Mouse (Mus musculus): ENCODE measurements around the gene Kif3c.

The Kif3c gene

DNA sequence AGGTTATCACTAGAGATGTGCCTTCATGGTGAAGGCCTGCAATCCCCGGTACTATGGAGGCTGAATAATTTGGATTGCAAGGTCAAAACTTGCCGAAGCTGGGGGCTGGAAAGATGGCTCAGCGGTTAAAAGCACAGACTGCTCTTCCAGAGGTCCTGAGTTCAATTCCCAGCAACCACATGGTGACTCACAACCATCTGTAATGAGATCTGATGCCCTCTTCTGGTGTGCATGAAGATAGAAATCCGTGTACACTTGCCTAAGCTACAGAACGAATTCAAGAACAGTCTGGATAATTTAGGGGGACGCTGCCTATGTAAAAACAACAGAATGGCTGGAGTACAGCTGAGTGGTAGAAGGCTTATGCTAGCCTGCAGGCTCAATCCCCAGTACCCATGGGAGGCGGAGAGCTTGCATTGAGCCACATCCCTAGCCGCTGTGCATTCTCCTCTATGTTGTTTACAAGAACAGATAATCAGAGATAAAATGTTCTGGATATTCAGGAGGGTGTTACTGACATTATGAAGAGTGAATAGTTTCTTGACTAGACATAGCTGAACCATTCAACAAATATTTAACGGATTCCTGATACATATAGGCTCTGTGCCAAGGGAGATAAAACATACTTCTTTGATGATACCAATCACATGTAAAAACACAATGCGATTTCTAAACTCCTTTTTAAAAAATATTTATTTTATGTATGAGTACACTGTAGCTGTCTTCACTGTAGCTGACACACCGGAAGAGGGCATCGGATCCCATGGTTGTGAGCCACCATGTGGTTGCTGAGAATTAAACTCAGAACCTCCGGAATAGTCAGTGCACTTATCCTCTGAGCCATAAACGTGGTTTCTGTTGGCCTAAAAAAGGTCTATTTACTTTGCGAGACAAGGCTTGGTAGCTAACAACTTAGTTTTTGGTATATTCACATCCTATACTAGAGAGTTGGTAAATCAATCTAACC, 60.7 kb downstream of the Kif3c start:
- DNase-seq (ENCODE audit: low spot score) = peak; percentile 43

DNA sequence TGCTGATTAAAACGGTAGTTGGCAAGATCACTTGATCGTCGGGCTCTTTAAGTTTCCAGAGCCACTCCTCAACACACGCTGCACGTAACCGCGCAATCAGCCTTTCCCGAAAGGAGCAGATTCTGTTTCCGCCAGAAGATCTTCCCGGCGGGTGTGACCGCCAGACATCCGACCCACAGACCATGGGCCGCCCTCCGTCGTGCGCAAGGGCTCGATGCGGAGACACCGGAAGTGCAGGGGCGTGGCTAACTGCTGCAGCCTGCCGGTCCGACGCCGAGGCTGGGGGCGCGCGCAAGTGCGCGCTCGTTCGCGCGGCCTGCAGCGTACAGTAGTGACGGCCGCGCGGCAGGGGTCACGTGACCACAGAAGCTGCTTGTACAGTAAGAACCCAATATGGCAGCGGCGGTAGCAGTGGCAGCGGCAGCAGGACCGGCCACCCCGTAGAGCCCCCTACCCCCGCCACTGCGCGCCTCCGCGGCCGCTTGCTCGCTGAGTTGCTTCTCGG, 61.6 kb downstream of the Kif3c start, which contains the start of gene Asxl2:
Gene Asxl2 (plus strand): TSS at position 328 of the 505 bp plus-strand sequence.
- peak; percentile 92 for DNase-seq (ENCODE audit: low spot score)

DNA sequence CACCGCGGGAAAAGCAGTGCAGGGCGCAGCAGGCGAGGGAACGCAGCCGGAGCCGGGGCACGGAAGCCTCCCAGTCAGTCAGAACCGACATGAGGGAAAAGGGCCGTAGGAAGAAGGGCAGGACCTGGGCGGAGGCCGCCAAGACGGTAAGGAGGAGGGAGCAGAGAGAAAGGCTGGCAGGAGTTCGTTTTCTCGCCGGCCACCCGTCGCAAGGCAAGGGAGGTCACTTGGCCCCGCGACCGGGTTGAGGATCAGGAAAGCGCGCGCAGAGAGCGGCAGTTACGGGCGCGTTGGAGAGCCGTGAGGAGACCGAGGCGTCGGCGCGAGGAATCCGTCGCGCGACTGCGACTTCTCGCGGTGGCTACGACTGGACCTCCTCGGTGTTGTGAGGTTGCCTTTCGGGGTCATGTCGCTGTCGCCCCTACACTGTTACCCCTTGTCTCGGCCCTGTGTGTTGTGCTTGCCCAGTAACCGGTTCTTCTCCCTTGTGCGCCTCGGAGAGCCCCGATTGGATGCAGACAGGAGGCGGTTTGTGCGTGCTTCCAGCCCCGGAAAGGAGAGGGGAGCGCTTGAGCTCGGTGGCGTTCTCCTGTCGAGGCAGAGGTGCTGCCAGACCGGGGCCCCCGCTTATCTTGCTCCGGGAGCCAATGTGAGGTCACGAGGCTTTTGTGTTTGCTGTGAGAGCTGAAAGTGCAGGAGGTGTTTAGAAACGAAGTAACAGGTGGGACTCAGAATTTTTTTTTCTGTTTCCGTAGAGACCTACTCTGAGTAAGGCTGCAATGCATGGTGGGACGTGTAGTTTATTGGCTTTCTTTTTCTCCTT, 62.3 kb downstream of the Kif3c start:
- DNase-seq (ENCODE audit: low spot score) = peak; percentile 62

DNA sequence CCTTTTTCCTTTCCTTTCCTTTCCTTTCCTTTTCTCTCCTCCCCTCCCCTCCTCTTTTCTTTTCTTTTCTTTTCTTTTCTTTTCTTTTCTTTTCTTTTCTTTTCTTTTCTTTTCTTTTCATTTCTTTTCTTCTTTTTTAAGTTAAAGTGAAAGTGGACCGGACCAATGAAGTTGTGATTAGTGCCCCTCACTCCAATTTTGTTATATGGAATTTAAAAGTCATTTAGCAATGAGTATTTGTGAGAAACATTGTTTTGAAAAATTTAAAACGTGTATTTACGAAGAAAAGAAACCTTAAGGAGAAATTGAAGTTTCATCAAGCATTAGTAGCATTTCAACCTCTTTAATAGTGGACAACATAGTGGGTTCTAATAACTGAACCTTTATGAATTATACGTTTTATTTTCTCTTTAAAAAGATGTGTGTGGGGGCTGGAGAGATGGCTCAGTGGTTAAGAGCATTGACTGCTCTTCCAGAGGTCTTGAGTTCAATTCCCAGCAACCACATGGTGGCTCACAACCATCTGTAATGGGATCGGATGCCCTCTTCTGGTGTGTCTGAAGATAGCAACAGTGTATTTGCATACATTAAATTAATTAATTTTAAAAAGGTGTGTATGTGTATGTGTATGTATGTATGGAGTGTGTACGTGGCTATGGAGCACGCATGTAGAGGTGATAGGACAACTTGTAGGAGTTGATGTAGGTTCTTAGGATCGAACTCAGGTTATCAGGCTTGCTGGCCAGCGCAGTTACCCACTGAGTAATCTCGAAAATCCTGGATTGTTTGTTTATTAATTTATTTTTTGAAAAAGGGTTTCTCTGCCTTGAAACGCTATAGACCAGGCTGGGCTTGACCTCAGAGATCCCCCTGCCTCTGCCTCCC, 63.2 kb downstream of the Kif3c start:
- no peak for DNase-seq (ENCODE audit: low spot score)

DNA sequence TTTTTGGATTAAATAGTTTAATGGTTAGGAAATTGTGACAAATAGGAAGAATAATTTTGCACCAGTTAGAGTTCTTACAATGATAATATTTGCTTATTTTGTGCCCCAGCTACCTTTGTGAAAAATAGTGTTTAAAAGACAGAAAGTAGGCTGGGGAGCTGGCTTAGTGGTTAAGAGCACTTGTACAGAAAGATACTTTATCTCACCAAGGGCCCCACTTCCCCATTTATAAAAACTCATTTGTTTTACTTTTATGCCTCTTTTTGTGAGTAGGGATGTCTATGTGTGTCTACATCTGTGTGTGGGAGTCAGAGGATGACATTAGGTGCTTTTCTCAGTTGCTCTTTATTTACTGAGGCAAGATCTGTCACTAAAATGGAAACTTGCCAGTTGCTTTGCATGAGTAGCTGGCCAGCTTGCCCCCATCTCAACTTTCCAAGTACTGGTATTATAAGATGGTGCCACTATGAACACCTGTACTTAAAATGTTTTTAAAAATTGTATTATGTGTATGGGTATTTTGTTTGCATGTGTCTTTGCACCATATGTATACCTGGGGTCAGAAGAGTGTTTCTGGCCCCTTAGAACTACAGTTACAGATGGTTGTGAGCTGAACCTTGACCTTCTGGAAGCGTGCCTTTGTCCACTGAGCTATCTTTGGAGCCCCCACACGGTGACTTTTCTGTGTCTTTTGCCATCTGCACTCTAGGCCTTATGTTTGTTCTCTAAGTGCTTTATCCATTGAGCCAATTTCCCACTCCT, 64.9 kb downstream of the Kif3c start:
- no peak for DNase-seq (ENCODE audit: low spot score)

DNA sequence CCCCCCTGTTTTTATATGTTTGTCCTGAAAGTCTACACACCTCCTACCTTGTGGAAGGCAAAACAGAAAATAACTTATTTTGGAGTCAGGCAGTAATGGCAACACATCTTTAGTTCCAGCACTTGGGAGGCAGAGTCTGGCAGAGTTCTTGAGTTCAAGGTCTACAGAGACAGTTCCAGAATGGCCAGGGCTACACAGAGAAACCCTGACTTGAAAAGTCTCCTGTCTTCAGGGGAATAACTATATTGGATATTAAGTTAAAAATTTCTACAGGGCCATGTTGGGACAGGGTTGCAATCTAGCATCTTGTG, 65.5 kb downstream of the Kif3c start:
- no peak for DNase-seq (ENCODE audit: low spot score)

DNA sequence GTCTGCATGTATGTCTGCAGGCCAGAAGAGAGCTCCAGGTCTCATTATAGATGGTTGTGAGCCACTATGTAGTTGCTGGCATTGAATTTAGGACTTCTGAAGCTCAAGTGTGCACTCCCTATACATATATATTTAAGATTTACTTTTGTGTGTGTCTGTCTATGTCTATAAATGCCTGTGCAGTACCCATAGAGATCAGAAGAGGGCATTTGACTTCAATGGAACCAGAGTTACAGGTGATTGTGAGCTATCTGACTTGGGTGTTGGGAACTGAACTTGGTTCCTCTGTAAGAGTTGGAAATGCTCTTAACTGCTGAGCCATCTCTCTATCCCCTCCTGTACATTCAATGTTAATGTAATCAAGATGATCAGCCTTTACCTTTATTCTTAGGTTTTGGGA, 66.1 kb downstream of the Kif3c start:
- no peak for DNase-seq (ENCODE audit: low spot score)

DNA sequence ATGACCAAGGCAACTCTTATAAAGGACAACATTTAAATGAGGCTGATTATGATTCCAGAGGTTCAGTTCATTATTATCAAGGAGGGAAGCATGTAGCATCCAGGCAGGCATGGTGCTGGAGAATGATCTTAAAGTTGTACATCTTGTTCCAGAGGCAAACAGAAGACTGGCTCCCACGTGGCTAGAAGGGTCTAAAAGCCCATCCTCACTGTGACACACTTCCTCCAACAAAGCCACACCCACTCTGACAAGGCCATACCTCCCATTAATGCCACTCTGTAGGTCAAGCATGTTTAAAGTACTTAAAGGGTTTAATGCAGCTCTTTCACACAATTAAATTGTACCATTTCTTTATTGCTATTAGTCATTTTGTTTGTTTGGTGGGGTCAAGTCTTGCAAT, 68.8 kb downstream of the Kif3c start:
- DNase-seq (ENCODE audit: low spot score) = no peak

DNA sequence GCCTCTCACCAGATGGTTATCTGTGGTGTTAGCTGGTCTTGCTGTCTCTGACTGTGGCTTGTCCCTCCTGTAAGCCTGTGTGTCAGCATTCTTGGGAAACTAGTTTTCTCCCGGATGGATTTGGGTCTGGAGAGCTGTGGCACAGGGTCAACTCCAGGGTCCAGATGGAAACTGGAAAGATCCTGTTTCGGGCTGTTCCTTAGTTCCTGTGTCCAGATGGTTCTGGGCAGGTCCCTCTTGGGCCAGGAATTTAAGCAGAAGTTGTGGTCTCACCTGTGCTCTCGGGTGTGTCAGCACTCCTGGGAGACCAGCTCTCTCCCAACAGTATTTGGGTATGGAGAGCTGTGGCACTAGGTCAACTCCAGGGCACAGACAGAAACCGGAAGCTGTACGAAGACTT, 71.5 kb downstream of the Kif3c start:
- no peak for DNase-seq (ENCODE audit: low spot score)

DNA sequence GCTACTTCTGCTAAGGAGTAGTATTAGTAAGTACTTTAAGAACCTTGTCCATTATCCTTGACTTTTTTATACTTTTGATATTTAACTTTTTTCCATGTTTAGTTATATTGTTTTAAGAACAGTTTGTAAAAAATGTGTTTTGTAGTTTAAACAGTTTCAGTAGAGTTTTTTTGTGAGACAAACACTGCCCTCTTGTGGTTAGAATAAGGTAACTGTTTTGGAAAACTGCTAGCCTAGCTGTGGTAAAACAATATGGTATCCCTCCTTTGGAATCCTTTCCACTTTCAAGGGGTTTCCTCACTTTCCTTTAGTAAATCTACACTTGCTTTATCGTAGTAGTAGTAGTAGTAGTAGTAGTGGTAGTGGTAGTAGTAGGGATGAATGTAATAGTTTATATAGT, 72.9 kb downstream of the Kif3c start:
- no peak for DNase-seq (ENCODE audit: low spot score)

DNA sequence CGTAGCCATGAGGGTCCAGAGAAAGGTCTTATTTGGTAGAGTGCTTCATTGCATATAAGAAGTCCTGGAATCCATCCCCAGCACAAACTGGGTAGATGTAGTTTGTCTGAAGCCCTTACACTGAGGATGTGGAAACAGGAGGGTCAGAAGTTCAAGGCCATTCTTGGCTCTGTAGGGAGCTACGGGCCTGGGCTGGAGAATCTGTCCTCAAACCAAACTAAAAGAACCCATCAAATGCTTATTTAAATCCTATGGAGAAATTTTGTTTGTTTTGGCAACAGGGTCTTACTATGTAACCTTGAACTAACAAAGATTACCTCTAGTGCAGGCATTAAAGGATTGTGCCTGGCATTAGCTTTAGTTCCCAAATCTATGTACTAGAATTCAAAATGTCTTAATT, 76.0 kb downstream of the Kif3c start:
- DNase-seq (ENCODE audit: low spot score) = no peak

DNA sequence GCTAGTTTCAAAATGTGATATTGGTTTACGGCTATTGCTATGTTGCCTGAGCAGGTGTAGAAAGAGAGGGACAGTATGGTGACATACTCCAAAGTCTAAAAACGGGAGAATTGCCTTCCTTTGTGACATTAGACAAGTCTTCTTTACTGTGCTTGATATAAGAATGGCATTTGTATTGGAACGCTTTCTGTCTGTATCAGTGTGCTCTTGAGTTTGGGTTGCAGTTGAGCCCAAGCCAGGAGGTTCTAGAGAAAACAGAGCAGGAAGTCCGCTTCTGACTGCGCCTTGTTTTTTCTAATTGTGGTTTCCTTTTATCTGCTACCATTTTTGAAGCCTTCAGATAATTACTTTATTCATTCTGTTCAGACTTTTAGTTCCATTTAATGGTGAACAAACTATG, 76.4 kb downstream of the Kif3c start:
- no peak for DNase-seq (ENCODE audit: low spot score)

DNA sequence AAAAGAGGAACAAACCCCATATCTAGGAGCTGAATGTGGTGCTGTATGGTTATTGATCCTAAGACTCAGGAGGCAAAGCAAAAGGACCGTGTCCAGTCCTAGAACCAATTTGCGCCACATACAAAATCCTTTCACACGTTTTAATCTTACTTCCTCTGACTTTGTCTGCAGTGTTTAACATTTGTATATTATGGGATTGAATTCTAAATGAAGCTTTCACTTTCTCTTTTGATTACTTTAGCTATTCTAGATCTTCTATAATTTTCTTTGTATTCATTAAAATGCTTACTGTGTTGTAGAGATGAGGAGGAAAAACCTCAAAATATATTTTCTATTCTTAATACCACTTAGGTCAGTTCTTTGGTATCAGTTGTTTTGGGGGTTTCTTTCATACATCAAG, 88.6 kb downstream of the Kif3c start:
- DNase-seq (ENCODE audit: low spot score) = no peak

All from layer of hippocampus, adult 9-10 months (tissue).